Mouse (Mus musculus): ENCODE measurements around the gene Cntnap1.

DNA sequence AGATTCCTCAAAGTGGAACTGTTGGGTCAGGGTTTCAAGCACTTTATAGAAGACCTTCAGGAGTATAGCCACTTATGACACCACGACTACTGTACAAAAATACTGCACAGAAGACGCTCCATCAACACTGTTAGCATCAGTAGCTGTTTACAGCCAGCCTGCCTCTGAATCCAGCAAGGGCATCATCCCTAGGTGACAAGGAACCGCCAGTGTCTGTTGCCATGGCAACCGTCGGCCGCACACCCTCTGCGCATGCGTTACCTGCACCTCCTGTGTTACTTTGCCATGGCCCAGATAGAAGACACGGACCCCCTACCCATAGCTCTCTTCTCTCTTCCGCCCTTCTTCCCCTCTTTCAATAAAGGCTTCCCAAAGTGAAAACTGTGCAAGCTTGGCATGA is 23.9 kb upstream of the Cntnap1 start:
- TF ChIP-seq CTCF (IDR thresholded peaks at IDR 0.05; ENCODE audit: control insufficient read depth, insufficient read depth, insufficient replicate concordance, low read depth, low read length) = no peak
- peak; percentile 25; the same call in 1 of the 2 replicates for TF ChIP-seq POLR2A (IDR thresholded peaks at IDR 0.05; ENCODE audit: control insufficient read depth, low read depth, low read length)
